Mouse (Mus musculus) T-helper 2 cell (primary cell): Measurements from ENCODE around the gene Apoa4.

Source experiments
- in situ Hi-C: fragments of 300-600 bp; cut with MboI, MseI; formaldehyde crosslinking; loops from one replicate; pipeline ENCODE4 v1.15.1; 2025; ENCODE audit warnings: high pct_unique_total_duplicates

Apoa4 gene

DNA sequence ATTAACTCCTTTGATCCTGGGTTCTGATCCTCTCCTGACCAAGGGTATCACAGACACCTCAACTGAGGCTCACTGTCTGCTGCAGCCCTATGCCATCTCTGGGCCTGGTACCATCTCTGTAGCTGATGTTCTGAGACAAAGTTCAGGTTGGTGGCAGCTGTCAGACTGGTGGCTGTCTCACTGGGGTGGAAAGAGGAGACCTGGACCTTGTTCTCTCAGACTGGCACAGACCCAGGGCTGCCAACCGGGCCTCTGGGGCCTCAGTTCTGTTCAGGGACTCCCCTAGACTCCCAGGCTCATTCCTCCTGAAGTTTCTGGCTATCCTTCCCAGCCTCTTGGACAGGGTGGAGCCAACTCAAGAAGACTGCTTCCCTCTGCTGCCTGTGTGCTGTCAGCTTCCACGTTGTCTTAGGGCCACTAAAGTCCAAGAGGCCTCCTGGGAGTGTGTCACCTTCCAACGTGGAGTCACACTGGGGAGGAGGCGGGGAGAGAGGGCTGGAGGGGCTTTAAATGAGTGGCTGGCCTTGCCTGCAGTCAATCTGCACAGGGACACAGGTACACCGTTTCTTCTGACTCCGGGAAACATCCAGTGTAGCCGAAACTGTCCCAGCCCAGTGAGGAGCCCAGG is at the start of gene Apoa4:
Gene Apoa4, plus strand, starts transcription at position 171 of the 628 bp plus-strand sequence.
- in situ Hi-C loops = no loop called here

DNA sequence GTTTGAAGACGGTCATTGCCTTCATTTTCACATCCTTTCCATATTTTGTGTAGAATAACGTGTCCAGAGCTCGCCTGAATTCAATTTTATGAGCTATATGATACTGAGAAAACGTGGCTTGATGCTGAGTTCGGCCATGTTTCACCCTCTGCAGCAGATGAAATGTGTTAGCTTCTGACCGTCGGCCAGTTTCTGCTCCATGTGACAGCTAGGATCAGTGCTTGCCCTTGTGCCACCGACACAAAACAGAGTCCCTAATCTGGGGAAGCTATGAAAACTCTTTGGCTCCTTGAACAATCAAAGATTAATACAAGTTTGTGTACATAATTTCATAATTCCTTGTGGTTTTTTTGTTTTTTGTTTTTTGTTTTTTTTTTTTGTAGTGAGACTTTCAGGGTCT is 49.3 kb upstream of the Apoa4 start:
- in situ Hi-C loops = no loop called here

DNA sequence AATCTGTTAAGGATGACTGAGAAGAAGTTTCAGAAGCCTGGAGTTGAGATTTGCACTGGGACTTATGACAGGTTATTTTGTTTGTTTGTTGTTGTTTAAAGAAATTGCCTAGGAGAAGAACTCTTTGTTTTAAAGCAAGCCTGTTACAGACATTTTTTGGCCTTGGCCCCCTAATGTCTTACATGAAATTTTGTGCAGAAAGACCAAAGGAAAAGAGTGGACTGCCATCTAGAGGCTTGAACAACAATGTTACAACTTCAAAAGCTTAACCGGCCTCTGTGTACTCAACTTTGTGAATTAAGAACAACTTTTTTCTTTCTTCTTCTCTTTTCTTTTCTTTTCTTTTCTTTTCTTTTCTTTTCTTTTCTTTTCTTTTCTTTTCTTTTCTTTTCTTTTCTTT is 48.9 kb upstream of the Apoa4 start:
- in situ Hi-C loops = no loop called here

DNA sequence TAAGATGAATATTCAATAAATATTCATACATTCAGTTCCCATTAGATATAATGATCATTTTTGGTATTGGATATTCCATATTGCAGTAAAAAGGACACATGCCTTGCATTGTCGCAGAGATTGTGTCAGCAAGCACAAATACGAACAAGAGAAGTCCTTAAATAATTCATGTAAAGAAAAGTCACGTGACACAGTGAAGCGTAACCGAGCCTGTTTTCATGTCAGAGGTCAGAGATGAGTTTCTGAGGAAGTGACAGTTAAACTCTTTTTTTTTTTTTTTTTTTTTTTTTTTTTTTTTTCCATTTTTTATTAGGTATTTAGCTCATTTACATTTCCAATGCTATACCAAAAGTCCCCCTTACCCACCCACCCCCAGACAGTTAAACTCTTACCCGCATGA is 47.9 kb upstream of the Apoa4 start:
- in situ Hi-C loops = no loop called here

DNA sequence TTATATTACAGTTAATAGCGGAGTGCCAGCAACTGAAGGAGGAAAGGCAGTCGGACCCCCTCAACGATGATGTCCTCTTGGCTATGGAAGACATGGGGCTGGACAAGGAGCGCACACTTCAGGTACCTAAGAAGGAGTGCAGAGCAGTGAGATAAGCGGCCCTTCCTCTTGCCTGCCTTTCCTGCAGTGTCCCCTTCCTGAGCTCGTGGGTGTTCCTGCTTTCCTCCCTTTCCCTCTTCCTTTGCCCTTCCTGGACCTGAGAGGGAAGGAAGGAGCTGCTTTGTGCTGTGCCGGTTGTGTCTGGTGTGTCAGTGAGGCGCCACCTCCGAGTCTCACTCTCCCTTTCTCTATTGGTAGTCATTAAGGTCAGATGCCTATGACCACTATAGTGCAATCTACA is 45.7 kb upstream of the Apoa4 start:
- in situ Hi-C loops = no loop called here

DNA sequence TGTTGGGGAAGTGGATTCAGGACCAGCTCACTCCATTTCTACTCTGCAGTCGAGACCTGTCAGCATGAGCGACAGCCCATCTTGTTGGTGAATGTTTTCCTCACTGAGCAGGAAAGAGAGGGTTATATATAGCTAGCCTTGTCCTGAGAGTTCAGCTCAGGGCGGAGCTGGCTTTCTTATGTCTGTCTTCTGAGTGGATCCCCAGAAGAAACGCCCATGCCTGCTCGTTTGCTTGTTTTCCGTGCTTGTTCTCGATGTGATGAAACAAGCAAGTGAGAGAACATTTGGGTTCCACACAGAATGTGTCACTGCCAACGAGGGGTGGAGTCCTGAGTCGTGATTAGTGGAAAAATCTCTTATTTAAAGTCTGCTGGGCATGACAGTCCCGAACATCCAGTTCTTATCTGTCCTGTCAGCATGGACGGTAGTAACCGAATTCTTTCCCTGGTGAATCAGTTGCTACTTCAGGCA is 43.8 kb upstream of the Apoa4 start:
- in situ Hi-C loops = no loop called here

DNA sequence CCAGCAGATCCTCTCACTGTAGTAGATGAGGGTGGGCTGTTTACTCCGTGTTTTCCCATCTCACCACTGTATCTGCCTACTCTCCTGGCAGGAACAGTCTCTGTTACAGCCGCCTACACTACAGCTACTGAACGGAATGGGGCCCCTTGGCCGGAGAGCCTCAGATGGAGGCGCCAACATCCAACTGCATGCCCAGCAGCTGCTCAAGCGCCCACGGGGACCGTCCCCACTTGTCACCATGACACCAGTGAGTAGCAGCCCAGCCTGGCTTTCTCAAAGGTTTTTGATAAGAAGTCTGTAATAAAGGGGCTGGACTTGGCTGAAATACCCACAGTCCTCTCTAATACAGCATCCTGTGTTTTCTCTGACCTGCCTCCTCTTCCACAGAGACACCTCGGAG is 42.0 kb upstream of the Apoa4 start:
- in situ Hi-C loops = no loop called here

DNA sequence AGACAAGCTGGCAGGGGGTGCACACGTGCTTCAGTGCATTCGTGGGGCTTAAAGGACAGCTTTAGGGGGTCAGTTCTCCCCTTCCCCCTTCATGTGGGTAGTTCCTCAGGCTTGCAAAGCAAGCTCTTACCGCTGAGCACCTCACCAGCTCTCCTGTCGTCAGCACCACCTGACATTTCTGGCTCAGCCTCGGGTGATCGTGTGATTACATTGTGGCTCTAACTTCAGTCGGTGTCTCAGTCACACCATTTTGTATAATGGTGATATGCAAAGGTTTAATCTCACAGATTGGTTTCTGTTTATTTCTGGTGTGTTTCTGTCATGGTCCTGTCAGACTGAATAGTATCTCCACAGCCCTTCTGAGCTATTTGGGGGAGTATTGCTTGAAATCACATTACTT is 41.6 kb upstream of the Apoa4 start:
- in situ Hi-C loops = no loop called here

DNA sequence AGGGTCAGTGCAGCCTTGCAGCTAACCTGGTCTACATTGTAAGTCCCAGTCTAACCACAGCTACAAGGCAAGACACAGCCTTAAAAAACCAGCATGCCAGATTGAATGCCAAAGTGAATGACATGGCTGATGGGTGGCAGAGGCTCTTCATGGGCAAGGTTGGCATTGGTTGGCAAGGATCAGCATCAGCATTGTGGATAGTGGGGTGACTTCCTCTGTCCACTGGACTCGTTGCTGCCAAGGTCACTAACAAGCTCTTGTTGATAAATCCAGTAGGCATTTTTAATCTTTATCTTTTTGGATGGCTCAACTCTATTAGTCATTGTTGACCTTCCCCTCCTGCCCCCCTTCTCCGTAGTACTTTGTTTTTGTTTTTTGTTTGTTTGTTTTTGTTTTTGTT is 40.9 kb upstream of the Apoa4 start:
- in situ Hi-C loops = loop anchor here (5.0 kb wide), 1 partner anchor 202 kb away; no protein-coding TSS in a partner anchor

DNA sequence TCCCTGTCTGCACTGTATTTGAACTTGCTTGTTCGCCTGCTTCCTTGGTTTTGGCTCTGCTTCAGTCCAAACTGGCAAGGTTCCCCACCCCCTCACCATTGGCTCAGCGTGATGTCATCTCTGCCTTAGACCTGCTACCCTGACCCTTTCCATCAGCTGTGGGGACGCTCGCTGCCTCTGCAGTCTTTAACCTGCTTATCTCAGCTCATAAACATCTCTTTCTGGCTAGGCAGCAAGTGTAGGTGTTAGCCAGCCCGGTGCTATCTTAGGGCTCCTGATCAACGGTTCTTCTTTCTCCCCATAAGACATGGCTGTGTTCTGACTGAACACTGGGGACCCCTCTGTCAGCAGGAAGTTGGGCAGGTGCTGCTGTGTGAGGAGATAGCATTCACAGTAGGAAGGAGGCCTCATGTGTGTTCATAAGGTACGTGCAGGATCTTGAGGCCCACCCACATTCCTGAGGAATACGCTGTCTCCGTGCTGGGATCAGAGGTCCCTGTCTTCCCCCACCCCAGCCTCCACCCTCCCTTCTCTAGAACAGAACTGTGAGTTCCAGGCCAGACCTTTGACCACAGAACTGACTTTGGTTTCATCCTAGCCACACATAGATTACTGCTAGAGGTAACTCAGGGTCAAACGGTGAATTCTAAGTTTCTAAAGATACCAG is 33.5 kb upstream of the Apoa4 start:
- in situ Hi-C loops = no loop called here

DNA sequence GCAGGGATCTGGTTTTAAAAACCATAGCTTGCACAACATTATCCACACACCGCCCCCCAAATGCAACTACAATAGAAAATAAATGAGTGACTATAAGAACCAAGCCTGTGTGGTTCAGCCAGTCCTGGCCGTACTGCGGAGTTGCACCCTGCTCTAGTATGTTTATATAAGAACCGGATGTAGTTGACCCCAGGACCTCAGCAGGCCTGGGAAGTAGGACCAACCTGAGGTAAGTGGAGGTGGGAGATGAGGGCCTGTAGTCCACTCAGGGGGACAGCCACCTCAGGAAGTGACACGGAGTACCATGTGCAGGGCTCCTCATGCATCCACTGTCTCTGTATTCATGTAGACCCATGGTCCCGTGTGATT is 33.0 kb upstream of the Apoa4 start:
- in situ Hi-C loops = no loop called here

DNA sequence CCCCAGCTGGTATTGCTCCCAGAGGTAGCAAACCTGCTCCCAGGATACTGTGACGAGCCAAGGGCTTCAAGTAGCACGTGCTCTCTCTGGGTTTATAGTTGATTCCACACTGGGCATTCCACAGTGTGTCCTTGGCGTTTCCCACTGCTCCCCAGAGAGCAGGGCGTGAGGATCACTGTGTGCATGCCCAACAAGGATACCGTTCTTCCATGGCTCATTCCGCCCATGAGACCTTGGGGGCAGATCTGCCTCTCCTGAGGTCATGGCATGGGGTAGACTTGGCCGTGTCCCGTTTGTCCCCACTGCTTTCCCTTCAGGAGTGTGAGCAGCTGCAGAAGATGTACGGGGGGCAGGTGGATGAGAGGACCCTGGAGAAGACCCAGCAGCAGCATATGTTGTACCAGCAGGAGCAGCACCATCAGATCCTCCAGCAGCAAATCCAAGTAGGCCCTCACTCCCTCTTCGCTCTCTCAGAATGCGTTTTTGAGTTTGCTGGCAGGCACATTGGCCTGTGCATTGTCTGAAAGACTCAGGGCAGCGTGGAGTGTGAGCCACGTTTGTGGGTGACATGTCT is 32.0 kb upstream of the Apoa4 start:
- in situ Hi-C loops = no loop called here

DNA sequence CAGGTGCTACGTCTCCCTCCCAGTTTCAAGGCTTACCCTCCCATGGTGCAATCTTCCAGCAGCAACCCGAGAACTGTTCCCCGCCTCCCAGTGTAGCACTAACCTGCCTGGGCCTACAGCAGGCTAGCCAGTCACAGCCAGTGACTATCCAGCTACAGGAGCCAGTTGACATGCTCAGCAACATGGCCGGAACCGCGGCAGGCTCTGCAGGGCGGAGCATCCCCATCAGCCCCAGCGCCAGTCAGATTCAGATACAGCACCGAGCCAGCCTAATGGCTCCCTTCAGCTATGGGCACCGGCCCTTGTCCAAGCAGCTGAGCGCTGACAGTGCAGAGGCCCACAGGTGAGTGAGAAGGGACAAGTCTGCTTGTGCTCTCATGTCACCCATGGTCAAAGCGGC is 30.0 kb upstream of the Apoa4 start:
- in situ Hi-C loops = no loop called here

DNA sequence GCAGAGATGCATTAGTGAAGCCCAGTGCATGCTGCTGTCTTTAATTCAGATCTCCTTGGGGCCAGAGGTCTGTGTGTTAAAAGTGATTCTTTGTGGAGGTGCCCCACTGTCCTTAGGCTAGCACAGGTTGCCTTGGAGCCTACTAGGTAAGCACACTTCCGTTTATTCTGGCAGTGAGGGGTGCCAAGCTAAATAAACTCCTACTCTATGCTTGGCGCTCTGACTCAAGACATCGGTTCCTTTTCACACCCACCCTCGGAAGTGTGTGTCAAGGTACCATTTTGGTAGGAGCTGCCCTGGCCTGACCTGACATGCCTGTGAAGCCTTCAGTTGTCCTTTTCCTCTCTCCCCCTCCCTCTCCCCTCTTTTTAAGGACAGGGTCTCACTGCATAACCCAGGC is 26.2 kb upstream of the Apoa4 start:
- in situ Hi-C loops = no loop called here

DNA sequence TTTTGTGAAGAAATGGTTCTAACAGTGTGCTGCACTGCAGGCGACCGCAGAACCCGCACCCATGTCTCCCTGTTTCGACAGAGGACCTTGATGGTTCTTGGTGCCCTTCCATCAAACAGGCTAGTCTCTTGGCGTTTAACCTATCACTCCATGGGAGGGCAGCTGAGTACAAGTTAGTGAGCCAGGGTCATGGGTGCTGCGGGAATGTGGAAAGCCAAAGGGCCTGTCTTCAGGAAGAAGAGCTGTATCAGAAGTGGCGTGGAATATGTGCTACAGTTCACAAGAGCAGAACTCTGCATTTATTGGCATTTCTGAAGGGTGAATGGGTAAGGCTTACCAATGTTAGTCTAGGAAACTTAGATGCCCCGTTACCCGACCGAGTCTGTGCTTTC is 25.6 kb upstream of the Apoa4 start:
- in situ Hi-C loops = no loop called here

DNA sequence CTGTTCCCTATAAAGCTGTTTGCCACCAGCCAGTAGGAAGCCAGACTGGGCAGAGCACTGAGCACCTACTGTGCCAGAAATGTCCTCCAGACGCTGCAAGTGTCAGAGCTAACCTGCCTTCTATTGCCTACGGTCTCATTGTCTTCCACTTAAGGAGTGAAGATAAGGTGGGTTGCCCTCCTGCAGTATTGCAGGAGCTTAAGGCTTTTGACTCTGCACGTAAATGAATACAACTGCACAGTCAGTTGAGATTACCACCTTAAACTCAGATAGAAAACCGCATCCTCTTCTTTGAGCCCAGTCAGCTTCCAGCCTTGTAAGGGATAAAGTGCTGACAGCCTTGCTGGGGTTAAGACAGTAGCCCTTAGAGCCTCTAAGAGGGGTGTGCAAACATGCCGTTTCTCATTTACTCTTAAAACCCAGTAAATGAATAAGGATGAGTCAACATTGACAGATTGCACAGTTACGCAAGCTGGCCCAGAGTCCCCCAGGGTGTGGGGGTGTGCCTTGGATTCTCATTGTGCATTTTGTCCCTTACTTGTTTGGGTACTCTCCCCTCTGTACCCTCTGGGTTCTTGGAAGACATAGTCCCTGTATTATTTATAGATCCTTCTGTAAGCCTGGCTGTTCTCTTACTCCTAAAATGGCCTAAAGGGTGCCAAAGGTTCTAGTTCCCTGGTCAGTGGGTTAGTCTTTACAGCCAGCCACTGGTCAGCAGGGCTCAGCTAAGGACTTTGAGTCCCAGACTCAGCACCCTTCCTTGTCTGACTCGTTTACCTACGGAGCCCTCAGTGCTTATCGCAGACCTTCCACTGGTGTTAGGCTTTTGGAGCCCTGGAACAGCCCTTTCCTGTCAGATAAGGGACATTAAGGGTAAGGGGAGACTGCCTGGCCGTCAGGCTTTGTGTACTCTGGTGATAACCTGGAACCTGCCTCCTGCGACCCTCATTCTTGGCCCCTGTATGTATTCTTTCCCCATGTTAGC is 24.9 kb upstream of the Apoa4 start:
- in situ Hi-C loops = no loop called here

DNA sequence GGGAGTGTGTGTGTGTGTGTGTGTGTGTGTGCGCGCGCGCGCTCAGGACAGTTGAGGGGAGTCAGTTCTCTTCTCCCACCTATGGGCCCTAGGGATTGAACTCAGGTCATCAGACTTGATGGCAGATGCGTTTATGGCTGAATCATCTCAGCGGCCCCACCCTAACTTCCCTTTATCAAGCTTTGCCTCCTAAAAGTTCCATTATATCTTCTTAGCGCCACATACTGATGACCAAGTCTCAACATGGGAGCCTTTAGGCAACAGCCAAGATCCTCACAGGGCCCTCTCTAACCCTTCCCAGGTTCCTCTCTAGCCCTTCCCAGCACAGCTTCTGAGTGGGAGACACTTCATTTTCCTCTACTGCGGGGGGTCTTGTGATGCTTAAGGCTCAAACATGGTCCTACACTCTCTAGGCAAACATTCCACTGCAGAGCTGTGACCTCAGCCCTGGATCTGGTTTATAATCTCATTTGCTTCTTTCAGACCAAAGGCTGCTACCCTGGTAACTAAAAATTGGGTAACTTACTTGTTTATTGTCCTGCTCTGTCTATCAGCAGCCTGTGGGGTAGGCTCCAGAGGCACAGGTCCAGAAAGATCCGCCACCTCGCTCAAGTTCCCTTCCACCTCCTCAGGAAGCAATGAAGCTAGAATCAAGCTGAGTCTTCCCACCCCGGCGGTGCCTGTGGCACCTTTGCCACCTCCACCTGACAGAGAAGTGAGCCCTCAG is 23.6 kb upstream of the Apoa4 start:
- in situ Hi-C loops = no loop called here

DNA sequence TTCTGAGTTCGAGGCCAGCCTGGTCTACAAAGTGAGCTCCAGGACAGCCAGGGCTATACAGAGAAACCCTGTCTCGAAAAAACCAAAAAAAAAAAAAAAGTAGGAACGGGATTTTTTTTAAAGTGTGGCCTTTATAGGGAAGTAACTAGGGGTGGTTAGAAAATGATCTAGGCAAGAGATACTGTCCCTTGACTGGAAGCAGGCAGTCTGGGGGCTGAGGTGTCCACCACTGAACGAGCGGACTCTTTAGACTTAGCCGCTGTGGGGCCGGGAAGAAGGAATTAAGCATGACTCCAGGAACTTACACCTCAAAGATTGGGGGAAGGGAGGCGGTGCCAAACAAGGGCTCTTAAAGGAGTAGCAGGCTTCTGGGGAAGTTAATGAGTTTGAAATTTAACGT is 22.3 kb upstream of the Apoa4 start:
- in situ Hi-C loops = no loop called here

DNA sequence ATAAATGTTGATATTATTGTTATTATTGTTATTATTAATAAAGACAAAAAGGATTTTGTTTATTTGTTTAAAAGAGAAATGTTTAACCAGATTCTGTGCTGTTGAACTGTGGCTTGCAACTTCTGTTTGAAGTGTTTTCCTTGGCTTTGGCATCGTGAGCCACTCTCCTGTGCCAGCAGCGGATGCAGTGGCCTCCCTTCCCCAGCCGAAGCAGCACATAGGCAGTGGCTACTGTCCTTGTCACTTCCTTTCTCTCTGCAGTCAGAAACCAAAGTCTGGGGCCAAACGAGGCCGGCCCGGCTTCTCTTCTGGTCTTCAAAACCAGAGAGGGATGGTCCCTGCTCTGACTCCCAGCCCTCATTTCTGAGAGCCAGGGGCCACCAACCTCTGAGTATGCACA is 17.4 kb upstream of the Apoa4 start:
- in situ Hi-C loops = no loop called here

DNA sequence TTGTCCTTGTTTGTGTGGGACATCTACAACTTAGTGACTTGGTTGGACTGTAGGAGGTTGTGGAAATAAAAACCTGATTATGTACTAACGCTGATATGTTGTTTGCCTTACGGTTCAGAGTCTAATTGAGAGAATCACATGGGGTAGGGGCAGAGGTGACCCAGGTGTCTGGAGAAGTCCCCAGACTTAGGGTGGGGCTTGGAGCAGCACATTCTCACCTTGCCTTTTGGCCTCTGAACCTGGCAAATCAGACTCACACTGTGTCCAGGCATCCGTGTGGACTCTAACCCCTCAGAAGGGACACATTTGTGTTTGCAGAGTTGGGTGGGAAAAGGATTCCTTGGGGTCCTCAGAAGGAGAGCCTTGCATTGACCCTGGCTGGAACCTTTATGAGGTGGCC is 16.4 kb upstream of the Apoa4 start:
- in situ Hi-C loops = no loop called here

DNA sequence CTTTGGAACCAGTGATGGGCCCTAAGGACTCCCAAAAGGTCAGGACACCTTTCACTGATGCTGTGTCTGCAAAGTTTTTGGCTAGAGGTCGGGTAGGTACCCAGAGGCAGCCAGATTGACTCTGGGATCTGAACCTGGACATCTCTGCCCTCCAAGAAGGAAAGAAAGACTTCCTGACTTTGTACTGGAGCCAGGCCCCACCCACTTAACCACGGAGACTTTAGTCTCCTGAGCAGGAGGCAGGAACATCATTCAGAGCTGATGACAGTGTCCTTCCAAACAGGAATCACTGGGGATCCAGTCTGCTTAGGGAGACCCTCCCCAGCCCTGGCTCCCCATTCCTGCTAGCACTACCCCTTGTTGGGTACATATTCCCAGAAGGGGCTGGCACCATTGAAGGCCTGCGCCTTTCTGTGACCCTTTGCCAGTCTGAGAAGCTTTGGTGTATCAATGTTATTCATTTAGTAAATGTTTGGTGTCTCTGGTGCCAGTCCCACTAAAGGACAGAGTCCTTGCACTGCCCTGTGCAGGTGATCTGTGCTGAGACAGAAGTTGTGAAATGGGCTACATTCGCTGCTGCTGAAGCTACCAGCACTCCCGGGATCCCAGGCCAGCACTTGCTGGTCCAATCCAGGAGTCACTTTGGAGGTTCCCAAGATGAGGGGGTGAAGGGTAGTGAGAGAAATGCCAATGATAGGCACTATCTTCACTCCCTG is 15.4 kb upstream of the Apoa4 start:
- in situ Hi-C loops = no loop called here
